Mouse (Mus musculus) c-Kit-positive CD71-negative TER-119-negative erythroid progenitor cells, embryonic 14.5 days (primary cell): Measurements from ENCODE around the gene Lrrc43.

ENCODE experiments used
- DNase-seq: peaks from one replicate; pipeline ENCODE4 v3.0.0-alpha.2; 2013; ENCODE audit warnings: low read depth

The Lrrc43 gene

DNA sequence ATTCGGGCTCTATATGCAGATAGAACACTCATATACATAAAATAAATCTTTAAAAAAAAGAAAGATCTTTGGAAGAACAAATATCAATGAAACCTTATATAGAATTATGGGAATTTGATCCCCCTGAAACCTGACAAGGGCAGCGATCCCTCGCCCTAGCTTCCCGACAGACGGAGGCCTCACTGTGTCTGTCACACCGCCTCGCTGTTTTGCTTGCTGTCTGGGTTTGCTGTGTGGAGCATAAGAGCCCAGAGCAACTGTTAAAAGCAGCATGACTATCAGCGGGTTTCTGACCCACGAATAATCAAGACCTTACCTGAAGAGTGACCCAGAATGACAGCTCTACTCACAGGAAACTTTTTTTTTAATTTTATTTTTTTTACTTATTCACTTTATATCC is 31.6 kb downstream of the Lrrc43 start:
- DNase-seq, result no peak

DNA sequence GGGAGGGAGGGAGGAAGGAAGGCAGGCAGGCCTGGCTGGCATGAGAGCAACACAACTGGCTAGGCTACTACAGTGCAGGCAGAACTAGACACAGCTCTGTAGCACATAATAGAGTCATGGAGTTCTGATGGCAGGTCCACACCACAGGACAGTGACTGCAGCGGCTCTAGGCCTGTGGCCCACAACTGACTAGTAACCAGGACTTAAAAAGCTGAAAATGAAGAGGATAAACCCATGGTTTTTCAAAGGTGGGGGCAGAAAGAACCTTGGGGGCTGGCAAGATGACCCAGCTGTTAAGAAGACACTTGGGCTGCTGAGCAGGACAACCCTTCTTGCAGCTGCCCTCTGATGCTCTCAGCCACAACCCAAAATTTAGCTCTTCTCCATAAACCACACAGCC is 32.5 kb downstream of the Lrrc43 start:
- DNase-seq, result no peak

DNA sequence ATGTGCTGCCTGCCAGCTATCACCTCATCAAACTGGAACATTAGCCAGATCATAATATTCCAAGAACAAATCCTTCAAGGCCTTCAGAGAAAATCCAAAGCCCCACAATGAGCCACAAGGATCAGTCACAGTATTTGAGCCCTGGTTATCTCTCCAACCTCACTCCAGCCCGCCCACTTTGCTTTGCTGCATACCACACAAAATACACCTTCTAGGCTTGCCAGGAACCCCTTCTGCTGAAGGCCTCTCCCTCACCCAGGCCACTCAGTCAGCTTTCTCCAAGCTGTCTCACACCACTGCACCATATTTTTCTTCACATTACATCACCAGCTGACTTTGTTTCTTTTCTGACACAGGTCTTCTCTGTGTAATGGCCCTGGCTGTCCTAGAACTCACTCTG is 33.1 kb downstream of the Lrrc43 start:
- no peak for DNase-seq

DNA sequence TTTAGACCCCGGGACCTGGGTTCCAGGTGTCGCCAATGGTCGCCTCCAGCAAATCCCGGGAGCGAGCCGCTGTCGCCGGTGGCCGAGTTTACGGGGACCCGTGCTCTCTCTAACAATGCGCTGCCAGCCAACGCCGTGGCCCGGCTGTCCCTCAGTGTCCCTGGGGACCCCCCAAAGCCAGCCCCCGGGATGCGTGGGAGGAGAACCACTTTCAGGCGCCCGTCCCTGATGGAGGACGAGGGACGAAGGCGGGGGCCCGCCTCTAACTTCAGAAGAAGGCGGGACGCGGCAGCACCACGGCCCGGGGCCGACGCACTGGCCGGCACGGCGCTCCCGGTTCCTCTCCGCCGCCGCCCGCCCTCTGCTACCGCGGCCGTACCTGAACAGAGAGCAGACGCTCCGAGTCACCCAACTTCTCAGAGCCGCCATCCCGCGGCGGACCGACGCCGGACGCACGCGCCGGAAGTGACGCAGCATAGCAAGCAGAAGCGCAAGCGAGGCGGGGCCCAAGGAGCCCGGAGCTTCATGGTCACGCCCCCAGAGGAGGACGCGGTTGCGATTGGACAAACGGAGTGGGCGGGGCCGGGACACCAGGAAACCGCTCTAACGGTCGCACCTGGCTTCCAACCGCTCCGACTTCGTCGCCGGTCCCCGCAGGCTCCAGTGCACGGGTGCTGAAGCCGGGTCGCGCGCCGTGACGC is 34.7 kb downstream of the Lrrc43 start, which contains the start of gene Diablo:
Gene Diablo, minus strand, starts transcription at position 485 of the 701 bp plus-strand sequence.
- peak; percentile 95 for DNase-seq

DNA sequence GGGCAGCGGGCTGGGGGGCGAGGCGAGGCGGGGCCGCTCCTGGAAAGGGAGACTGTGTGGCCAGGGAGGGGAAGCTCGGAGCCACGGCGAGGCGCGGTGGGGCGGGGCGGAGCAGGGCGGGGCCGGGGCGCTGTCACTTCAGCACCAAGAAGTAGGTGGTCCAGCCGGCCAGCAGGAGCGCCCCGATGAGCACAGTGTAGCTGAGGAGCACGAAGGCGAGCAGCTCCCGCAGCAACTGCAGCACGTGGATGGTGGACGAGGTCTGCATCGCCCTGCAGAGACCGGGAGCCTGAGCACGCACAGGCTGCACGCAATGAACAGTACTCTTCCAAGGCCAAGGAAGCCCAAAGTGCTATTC is 35.3 kb downstream of the Lrrc43 start:
- peak; percentile 69 for DNase-seq

DNA sequence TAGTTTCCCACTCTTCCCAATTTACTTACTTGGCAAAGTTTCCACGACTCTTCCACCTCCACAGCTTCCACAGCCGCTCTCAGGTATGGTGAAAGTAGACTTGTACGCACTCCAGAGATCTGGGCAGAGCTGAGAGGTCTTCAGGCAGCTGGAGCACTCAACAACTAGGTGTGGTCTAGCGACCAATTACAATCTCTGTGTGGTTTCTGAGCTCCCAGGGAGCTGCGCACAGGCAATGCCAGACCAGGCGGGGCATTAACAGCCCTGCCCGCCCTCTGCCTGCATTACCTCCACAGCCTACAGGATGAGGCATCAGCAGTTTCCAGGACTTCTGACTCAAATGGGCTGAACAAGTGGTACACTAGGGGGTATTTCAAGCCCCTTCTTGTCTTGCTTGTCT is 36.2 kb downstream of the Lrrc43 start, which contains the start of gene Gm49027:
Gene Gm49027, minus strand, starts transcription at position 208 of the 400 bp plus-strand sequence.
- DNase-seq, result no peak

DNA sequence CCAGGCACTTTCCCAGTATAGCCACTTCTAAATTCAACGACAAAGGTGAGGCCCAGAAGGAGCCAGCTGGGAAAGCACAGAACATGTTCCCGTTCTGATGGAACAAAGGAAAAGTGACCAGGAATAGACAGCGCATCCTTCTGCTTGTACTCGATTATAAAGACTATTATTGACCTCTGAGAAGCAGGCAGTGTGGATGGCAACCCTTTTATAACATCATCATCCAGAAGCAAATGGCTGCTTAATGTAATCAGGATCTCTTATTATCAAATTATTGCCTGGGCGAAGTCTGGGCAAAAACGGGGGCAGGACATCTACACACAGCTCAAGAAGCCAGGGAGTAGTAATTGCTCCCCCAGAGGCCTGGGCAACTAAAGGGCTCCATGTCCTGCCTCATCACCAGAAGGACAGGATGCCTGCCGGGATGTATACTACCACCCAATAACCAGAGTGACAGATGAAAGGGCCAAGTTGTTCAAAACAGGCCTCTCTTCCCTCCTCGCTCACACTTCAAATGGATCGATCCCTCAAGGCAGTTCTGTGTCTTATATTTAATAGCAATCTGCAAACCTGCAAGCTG is 36.9 kb downstream of the Lrrc43 start:
- DNase-seq, result no peak

DNA sequence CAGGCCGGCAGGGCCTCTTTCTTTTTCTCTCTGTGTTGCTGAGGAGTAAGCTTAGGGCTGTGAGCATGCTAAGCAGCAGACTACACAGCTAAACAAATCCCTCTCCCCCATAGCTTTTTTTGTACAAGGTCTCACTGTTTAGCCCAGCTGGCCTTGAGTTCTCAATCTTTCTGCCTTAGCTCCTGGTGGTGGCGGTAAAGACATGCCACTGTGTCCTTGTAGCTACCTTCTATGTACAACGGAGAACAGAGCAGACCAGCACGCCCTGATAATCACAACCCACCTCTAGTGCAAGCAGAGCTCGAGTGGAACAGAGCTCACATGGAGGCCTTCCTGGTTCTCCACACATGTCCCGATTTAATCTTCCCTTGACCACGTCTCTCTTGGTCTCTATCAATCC is 39.5 kb downstream of the Lrrc43 start:
- DNase-seq, result no peak

DNA sequence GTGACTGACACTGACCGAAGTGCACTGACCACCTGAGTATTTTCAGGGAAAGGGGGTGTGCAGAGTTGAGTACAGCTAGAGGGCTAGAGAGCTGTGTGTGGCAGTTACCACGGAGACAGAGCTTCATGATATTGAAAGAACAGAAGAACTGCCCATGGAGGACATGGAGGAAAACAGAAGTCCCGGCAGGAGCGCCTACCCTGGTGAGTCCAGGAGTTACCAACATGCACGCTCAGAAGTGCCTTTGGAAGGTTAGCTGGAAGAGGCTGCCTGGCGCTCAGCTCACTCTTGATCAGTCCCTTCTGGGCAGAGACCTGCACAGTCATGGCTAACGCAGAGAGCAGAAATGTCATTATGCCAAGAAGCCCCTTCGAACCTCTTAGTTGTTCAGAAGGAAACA is 41.0 kb downstream of the Lrrc43 start:
- DNase-seq, result no peak

DNA sequence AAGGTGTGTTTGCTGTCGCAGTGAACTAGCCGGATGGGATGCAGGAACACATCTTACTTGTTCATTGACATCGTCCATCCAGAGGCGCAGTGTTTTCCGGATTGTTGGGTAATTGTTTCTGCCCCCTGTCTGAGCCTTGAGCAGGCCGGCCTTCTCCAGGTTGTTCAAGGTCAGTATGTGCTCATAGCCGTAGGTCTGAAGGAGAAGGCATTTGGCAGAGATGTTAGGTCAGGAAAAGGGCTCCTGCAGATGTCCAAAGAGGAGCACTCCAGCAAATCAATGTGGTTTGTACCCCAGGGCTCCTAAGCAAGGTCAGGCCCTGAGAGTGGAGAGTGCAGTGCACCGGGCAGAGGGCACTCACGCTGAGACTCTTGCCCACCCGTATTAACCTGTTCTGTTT is 44.7 kb downstream of the Lrrc43 start:
- DNase-seq, result no peak

DNA sequence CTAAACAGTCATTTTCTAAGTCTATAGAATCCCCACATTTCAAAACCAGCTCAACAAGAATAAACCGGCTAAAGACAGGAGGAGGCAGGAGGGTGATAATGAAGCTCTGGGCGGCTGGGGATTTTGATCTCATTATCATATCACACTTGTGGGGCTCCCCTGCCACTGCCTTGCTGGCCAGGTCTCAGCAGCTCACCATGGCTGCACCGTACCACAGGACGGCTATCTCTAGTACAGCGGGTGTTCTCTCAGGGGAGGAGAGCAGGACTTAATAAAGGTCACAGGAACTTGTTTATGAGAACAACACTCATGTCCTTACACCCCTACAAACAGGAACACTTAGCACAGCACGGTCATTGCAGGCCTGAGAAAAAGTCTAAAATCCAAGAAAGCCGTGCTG is 66.6 kb downstream of the Lrrc43 start:
- no peak for DNase-seq

DNA sequence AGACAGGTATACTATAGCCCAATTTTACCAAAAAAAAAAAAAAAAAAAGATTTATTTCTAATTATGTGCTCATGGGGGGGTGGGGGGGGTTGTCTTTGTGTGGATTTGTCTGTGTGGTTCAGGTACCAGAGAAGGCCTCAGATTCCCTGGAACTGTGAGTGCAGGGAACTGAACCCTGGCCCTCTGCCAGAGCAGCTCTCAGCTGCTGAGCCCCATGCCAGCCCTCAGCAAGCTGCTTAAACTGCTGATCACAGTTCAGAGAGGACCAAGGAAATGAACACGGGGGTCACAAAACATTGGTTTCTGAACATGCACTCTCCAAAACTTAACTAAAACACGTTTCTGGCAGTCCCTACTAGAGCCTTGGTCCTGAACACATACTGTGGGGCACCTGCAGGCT is 67.3 kb downstream of the Lrrc43 start:
- no peak for DNase-seq
